Mouse (Mus musculus) embryonic fibroblast, embryonic 13.5 days (primary cell): ENCODE data around the gene Ints2. TPM values are rescaled to one million over a fixed set of nuclear protein-coding genes. Genes with fewer than 3 reads are reported as not detected.
A peak's percentile ranks its signal among the peaks of the same experiment; 100 is the strongest.
"Not testable (repeated sequence)": the region's sequence is repeated elsewhere in the genome, so short reads cannot be mapped to it uniquely, and the experiment has no call there.

Source experiments
- H3K27ac ChIP-seq: 2 replicates; pipeline ENCODE4 v1.5.1; 2012; ENCODE audit warnings: low read length, control low read depth, inconsistent platforms; ENCODE audit not compliant: insufficient read depth
- H3K4me1 ChIP-seq: 2 replicates; pipeline ENCODE4 v1.6.1; 2011; ENCODE audit warnings: low read length; ENCODE audit not compliant: control insufficient read depth, insufficient read depth
- H3K4me3 ChIP-seq: 2 replicates; pipeline ENCODE4 v1.5.1; 2011; ENCODE audit warnings: mild to moderate bottlenecking, control low read depth, low read length; ENCODE audit not compliant: insufficient read depth
- CTCF ChIP-seq: IDR thresholded peaks from 2 replicates; pipeline ENCODE4 v1.5.1; 2011; ENCODE audit warnings: mild to moderate bottlenecking, control low read depth, low read length, moderate library complexity, borderline replicate concordance; ENCODE audit not compliant: insufficient read depth
- POLR2A ChIP-seq: IDR thresholded peaks from 2 replicates; pipeline ENCODE4 v1.6.1; 2011; ENCODE audit warnings: low read depth, mild to moderate bottlenecking, control low read depth, low read length, moderate library complexity
- polyA plus RNA-seq: library from polyadenylated mRNA; stranded (reverse); fragments of >200 nt; gene quantifications from 2 replicates; pipeline ENCODE4 v1.2.4, GENCODE M21; 2011; ENCODE audit warnings: low read depth; ENCODE audit not compliant: missing spikeins, insufficient read length

The Ints2 gene
- polyA plus RNA-seq = 28.4 and 32.2 TPM in 2 replicates

DNA sequence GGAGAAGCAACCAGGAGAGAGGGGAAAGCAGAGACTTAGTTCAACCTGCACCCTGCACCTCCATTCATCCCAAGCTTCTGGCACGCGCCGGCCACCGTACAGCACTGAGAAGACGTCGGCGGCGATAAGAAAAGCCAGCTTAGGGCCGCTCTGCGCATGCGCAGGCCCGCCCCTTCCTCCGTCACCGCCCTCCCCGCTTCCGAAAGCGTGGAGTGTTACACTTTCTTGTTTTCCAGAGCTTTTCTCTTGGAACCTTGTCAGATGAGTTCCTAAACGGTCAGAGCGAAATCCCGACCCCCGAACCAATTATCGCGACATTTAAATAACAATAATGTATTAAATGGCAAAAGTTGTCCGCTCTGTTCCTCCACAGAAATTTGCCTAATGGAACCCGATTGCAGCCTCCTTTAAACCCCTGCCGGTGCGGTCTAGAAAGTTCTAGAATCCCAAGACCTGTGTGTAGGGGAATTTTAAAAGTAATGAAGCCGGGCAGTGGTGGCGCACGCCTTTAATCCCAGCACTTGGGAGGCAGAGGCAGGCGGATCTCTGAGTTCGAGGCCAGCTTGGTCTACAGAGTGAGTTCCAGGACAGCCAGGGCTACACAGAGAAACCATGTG, at the start of gene Ints2:
Gene Ints2 (minus strand): TSS at position 116 of the 617 bp plus-strand sequence.
- H3K4me3 ChIP-seq = peak within 1 kb of the TSS; percentile 92
- peak; percentile 93 for TF ChIP-seq POLR2A
- TF ChIP-seq CTCF = no peak
- peak within 1 kb of the TSS; percentile 53 for H3K27ac ChIP-seq
- peaks cover 5% of the 10 kb centered on the region; the same call in 1 of the 2 replicates for H3K4me1 ChIP-seq

GRCm38 (mm10) chr11:86292201-86292600, 34.8 kb upstream of the Ints2 start:
- H3K4me1 ChIP-seq, H3K27ac ChIP-seq, H3K4me3 ChIP-seq: not testable (repeated sequence)

DNA sequence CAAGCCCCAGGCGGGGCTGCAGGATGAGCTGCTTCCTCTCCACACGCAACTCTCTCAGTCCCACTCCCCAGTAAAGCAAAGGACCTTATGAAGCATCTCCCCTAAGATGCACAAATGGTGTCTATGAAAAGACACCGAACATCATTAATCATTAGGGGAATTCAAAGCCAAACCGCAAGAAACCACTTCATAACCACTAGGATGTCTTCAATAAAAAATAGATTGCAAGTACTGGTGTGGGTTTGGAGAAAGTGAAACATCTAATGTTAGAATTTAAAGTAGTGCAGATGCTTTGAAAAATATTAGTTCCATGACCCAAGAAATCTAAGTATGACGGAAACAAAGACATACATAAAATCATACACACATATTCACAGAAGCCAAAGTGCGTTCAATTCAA, 34.3 kb upstream of the Ints2 start:
- H3K4me1 ChIP-seq = no peaks in the 10 kb centered on the region; the same call in 1 of the 2 replicates
- TF ChIP-seq CTCF = no peak
- no peak for TF ChIP-seq POLR2A
- no peak overlapping the region for H3K27ac ChIP-seq
- no peak overlapping the region for H3K4me3 ChIP-seq

GRCm38 (mm10) chr11:86285729-86286128, 28.4 kb upstream of the Ints2 start:
- Histone ChIP-seq H3K4me3 (no peak overlapping the region), H3K27ac (no peak overlapping the region), H3K4me1 (no peaks in the 10 kb centered on the region)
- TF ChIP-seq CTCF = no peak
- TF ChIP-seq POLR2A = no peak

DNA sequence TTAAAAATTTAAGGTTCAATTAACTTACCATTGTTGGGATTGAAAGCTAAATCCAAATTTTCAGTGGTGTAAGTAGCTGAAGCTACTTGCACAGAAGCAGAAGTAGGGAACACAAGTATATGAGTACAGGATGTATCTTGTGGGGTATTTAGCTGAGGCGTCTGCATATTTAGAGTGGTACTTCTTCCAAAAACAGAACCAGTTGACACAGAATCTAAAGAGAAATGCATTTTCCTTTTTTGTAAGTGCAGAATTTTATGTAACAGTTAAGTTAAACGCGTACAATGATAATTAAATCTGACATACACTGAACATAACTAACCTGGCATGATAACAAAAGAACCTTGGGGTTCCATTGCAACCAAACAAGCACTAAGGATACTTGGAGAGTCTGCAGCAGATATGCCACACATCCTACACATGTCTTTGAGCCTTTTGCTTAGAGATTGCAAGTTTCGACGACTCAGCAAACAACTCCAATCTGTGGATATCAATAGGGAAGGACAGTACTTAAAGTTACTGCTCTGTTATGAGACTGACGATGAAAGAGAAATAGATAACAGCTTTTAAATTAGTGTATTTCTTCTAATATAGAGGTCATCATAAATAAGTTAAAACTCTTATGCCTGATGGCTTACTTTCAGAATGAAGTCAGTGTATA, 21.2 kb upstream of the Ints2 start:
- H3K4me3 ChIP-seq = no peak overlapping the region
- H3K27ac ChIP-seq = no peak overlapping the region
- H3K4me1 ChIP-seq = no peaks in the 10 kb centered on the region
- TF ChIP-seq POLR2A = no peak
- no peak for TF ChIP-seq CTCF

DNA sequence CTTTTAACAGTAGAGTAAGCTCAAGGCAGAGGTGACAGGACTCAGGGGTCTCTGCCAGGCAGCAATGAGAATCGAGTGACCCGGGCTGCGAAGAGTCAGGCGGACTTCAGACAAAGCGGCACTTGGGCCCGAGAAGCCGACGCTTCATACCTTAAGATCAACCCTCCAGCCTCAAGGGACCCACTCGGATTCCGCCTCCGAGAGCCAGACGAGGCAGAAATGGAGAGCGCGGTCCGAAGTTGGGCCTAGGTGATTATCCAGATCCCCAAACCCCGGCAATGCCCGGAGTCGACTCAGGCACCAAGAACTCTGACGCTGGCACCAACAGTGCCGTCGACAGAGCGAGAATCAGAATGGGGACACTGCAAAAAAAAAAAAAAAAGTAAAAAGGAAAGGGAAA, 321 bp downstream of the Ints2 start:
- peak overlapping the region; percentile 30; the same call in 1 of the 2 replicates for H3K27ac ChIP-seq
- H3K4me3 ChIP-seq = peak overlapping the region; percentile 92
- peaks cover 5% of the 10 kb centered on the region; the same call in 1 of the 2 replicates for H3K4me1 ChIP-seq
- no peak for TF ChIP-seq POLR2A
- no peak for TF ChIP-seq CTCF

DNA sequence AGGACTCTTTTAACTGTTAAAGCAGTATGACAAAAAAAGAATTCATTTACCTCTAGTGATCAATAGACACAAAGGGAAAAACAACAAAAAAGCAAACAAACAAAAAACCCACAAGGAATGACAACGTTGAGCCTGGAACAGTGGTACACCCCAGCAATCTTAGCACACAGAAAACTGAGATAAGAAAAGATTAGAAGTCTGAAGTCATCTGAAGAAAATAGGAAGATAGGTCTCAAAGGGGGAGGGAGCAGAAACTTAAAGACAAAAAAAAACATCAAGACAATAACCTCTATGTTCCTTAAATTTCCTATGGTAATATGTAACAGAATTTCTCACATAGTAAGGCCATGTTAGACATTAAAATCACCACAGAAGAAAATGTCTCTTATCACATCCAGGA, 4.0 kb downstream of the Ints2 start:
- Histone ChIP-seq H3K4me1 (peaks cover 5% of the 10 kb centered on the region; the same call in 1 of the 2 replicates), H3K4me3 (no peak overlapping the region), H3K27ac (no peak overlapping the region)
- no peak for TF ChIP-seq POLR2A
- TF ChIP-seq CTCF = no peak

GRCm38 (mm10) chr11:86232446-86232845, 24.9 kb downstream of the Ints2 start:
- H3K27ac ChIP-seq = no peak overlapping the region
- no peak overlapping the region for H3K4me3 ChIP-seq
- no peaks in the 10 kb centered on the region for H3K4me1 ChIP-seq
- no peak for TF ChIP-seq CTCF
- no peak for TF ChIP-seq POLR2A

DNA sequence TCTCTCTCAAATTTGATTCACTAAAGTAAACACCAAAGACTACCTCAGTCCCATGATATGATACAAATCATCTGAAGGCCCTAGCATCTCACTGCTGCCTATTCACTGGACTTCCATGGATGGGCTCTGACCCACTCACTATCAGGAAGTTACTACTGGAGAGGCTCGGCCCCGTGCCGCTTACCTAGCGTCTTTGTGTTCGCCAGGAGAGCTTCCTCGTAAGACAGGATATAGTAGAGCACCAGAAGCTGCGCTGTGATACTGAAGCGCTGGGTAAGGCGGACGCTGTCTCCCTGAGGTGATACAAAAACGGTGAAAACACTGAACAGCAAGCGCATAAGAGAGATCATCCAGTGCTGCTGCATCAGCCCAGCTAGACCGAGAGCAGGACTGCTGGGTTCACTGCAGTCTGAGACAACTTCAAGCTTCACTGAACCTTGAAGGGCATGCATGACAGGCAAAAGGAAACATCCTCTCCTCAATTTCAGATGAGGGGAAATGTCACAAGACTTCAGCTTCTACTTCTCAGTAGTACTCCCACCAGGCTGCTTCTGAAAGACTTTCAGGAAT, 25.5 kb downstream of the Ints2 start:
- Histone ChIP-seq H3K4me1 (no peaks in the 10 kb centered on the region), H3K4me3 (no peak overlapping the region), H3K27ac (no peak overlapping the region)
- TF ChIP-seq POLR2A (no peak), CTCF (no peak)

- no peak for TF ChIP-seq POLR2A
- no peak for TF ChIP-seq CTCF
- Histone ChIP-seq H3K4me3 (no peak overlapping the region), H3K4me1 (no peaks in the 10 kb centered on the region), H3K27ac (no peak overlapping the region)
Measured at GRCm38 (mm10) chr11:86226646-86227180, 30.7 kb downstream of the Ints2 start.
